ENCODE assay signal across 25 mouse cellular contexts in the genomic region with DNA sequence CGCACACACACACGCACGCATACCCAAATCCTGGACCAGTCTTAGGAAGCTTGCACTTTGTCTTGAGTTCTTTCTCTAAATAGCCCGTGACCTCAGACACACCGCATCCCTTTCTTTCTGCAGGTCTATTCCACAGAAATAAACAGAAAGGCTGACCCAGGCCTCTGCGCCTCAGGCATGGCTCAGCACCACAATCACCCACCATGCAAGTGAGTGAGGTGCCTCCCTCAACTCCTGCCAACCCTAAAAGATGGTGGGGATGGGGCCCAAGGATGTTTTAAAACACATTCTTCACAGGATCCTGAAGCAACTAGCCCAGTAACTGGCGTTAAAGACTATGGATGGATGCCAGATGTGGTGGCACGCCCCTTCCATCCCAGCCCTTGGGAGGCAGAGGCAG. TPM values are rescaled to one million over a fixed set of nuclear protein-coding genes. Genes with fewer than 3 reads are reported as not detected.
DNase-seq lines count a peak whose midpoint lies in the region; ATAC-seq and TF ChIP-seq lines count a peak whose summit lies in the region.
"Had no signal": no experiment of that assay in that cellular context is flagged by ENCODE, and none has a peak within 500 bp of the region (broad histone marks: within the 10 kb centered on the region; RNA-seq: fewer than 3 reads in every experiment).

No protein-coding gene starts in this region.

- no peak overlapping the region for H3K4me3 ChIP-seq in heart, embryonic 12.5 days
- no peak overlapping the region for H3K4me3 ChIP-seq in liver, embryonic 12.5 days
- H3K4me3 ChIP-seq in liver, postnatal 0 days (ENCODE audit: low read depth, low read length), result no peak overlapping the region
- H3K4me3 ChIP-seq in MEL (ENCODE audit: control insufficient read depth in 1 of 2, insufficient read depth in 1 of 2, low read depth in 2 of 2, low read length in 2 of 2), result no peak overlapping the region
- no peak overlapping the region for H3K4me3 ChIP-seq in olfactory bulb, adult 2 months (ENCODE audit: insufficient read depth, low read depth, low read length)
- H3K4me3 ChIP-seq: erythroblast, embryonic 14.5 days; forebrain, embryonic 12.5 days; intestine, embryonic 15.5 days; myocyte had no signal

- TF ChIP-seq CTCF in liver, postnatal 0 days (IDR thresholded peaks at IDR 0.05; ENCODE audit: low read depth), result no peak
- TF ChIP-seq CTCF in MEL (IDR thresholded peaks at IDR 0.05 in 2 of 3, conservative IDR thresholded peaks at IDR 0.05 in 1 of 3; ENCODE audit: control insufficient read depth in 1 of 3, insufficient read depth in 1 of 3, low read depth in 2 of 3, low read length in 3 of 3, poor library complexity in 1 of 3, severe bottlenecking in 1 of 3), result no peak
- no peak for TF ChIP-seq CTCF in olfactory bulb, adult 2 months (IDR thresholded peaks at IDR 0.05; ENCODE audit: insufficient read depth, low read depth, low read length)

- peaks cover 93% of the 10 kb centered on the region for H3K79me2 ChIP-seq in MEL (ENCODE audit: control insufficient read depth, insufficient read depth, low read length, poor library complexity)

- H3K9me3 ChIP-seq in heart, embryonic 12.5 days (replicated peaks), result no peaks in the 10 kb centered on the region
- H3K9me3 ChIP-seq in liver, embryonic 12.5 days (replicated peaks), result no peaks in the 10 kb centered on the region
- no peaks in the 10 kb centered on the region for H3K9me3 ChIP-seq in liver, postnatal 0 days (ENCODE audit: low read length)
- no peaks in the 10 kb centered on the region for H3K9me3 ChIP-seq in MEL (replicated peaks; ENCODE audit: insufficient read depth, low read length)
- H3K9me3 ChIP-seq: embryonic facial prominence, embryonic 13.5 days; forebrain, embryonic 12.5 days; hindbrain, embryonic 10.5 days; intestine, embryonic 15.5 days; limb, embryonic 15.5 days had no signal

- no peaks in the 10 kb centered on the region for H3K27me3 ChIP-seq in heart, embryonic 12.5 days (replicated peaks)
- H3K27me3 ChIP-seq in liver, embryonic 12.5 days (replicated peaks), result peaks cover 27% of the 10 kb centered on the region
- H3K27me3 ChIP-seq in liver, postnatal 0 days (ENCODE audit: insufficient read depth, low read length), result peaks cover 15% of the 10 kb centered on the region; the same call in 1 of the 2 replicates
- no peaks in the 10 kb centered on the region for H3K27me3 ChIP-seq in MEL (ENCODE audit: control insufficient read depth in 1 of 2, insufficient read depth in 2 of 2, low read length in 2 of 2)
- H3K27me3 ChIP-seq: embryonic facial prominence, embryonic 13.5 days; intestine, embryonic 15.5 days; limb, embryonic 15.5 days had no signal

- no peak for TF ChIP-seq RAD21 in MEL (IDR thresholded peaks at IDR 0.05; ENCODE audit: low read depth, low read length)

- intact Hi-C loops in heart, postnatal 10 days (cut with DNase I), result no loop called here

- peaks cover 8% of the 10 kb centered on the region; the same call in 1 of the 2 replicates for H3K36me3 ChIP-seq in heart, embryonic 12.5 days
- H3K36me3 ChIP-seq in liver, embryonic 12.5 days, result peaks cover 8% of the 10 kb centered on the region
- no peaks in the 10 kb centered on the region for H3K36me3 ChIP-seq in liver, postnatal 0 days (replicated peaks; ENCODE audit: insufficient read depth, low read length)
- peaks cover 45 to 78% of the 10 kb centered on the region in 2 experiments for H3K36me3 ChIP-seq in MEL (ENCODE audit: control insufficient read depth in 1 of 2, insufficient read depth in 2 of 2, low read length in 2 of 2)
- H3K36me3 ChIP-seq: intestine, embryonic 15.5 days had no signal

- peak overlapping the region; percentile 71; the same call in 1 of the 2 replicates for H3K4me2 ChIP-seq in heart, embryonic 12.5 days
- peak overlapping the region; percentile 88; the same call in 1 of the 2 replicates for H3K4me2 ChIP-seq in liver, embryonic 12.5 days
- H3K4me2 ChIP-seq in liver, postnatal 0 days (ENCODE audit: low read depth, low read length), result no peak overlapping the region

- DNase-seq in heart, postnatal 10 days, result no peak
- no peak for DNase-seq in liver, postnatal 0 days
- no peak for DNase-seq in MEL (ENCODE audit: low read depth, low spot score)
- DNase-seq in thymus, adult 18-20 months, result no peak
- DNase-seq: cerebellum, adult 18-20 months; cerebellum, postnatal 36 days; embryo, embryonic 11 days; kidney, adult 8-10 months; kidney, postnatal 10 days; left cerebral cortex, postnatal 4 days; lung, adult 18-20 months; right cerebral cortex, postnatal 4 days; thymus, postnatal 25 days had no signal

- peaks cover 82% of the 10 kb centered on the region for H3K4me1 ChIP-seq in heart, embryonic 12.5 days (replicated peaks)
- H3K4me1 ChIP-seq in liver, embryonic 12.5 days, result peaks cover 96% of the 10 kb centered on the region
- H3K4me1 ChIP-seq in liver, postnatal 0 days (ENCODE audit: insufficient read depth), result peaks cover 42% of the 10 kb centered on the region
- H3K4me1 ChIP-seq in MEL (ENCODE audit: control insufficient read depth in 1 of 2, insufficient read depth in 2 of 2, low read length in 2 of 2), result peaks cover 54 to 78% of the 10 kb centered on the region in 2 experiments
- H3K4me1 ChIP-seq in olfactory bulb, adult 2 months (ENCODE audit: control insufficient read depth, insufficient read depth, low read length), result peaks cover 67% of the 10 kb centered on the region

- 86% methylated on average over 8 of the region's 8 CpGs for WGBS in heart, embryonic 12.5 days
- 78% methylated on average over 8 of the region's 8 CpGs for WGBS in liver, embryonic 12.5 days (ENCODE audit: insufficient replicate concordance)
- 73% methylated on average over 8 of the region's 8 CpGs for WGBS in liver, postnatal 0 days (ENCODE audit: insufficient replicate concordance)
- WGBS in olfactory bulb, adult 2 months, result 90% methylated on average over 8 of the region's 8 CpGs

- no peak for TF ChIP-seq EP300 in liver, postnatal 0 days (IDR thresholded peaks at IDR 0.05; ENCODE audit: low read depth)
- TF ChIP-seq EP300 in MEL (IDR thresholded peaks at IDR 0.05; ENCODE audit: low read depth in 1 of 2, low read length in 2 of 2), result no peak

- no peak for TF ChIP-seq POLR2A in MEL (IDR thresholded peaks at IDR 0.05; ENCODE audit: control insufficient read depth in 1 of 2, insufficient read depth in 1 of 2, low read depth in 1 of 2, low read length in 2 of 2, poor library complexity in 1 of 2)
- TF ChIP-seq POLR2A in olfactory bulb, adult 2 months (IDR thresholded peaks at IDR 0.05; ENCODE audit: insufficient read depth, low read depth, low read length), result no peak

- no peak overlapping the region for H3K9ac ChIP-seq in heart, embryonic 12.5 days
- H3K9ac ChIP-seq in liver, embryonic 12.5 days, result no peak overlapping the region
- no peak overlapping the region for H3K9ac ChIP-seq in liver, postnatal 0 days (replicated peaks)
- no peak overlapping the region for H3K9ac ChIP-seq in MEL (ENCODE audit: control insufficient read depth, low read depth, low read length, poor library complexity, severe bottlenecking)
- H3K9ac ChIP-seq: forebrain, embryonic 12.5 days; intestine, embryonic 15.5 days; limb, embryonic 15.5 days had no signal

- H3K27ac ChIP-seq in heart, embryonic 12.5 days (ENCODE audit: poor library complexity, severe bottlenecking), result no peak overlapping the region
- no peak overlapping the region for H3K27ac ChIP-seq in liver, embryonic 12.5 days
- H3K27ac ChIP-seq in liver, postnatal 0 days (ENCODE audit: low read depth), result no peak overlapping the region
- peak overlapping the region; percentile 13; the same call in 1 of the 2 replicates for H3K27ac ChIP-seq in MEL (ENCODE audit: control insufficient read depth, low read depth, low read length)
- H3K27ac ChIP-seq in olfactory bulb, adult 2 months (ENCODE audit: insufficient read depth, low read depth, low read length), result 0 out of 2 replicates have a peak overlapping the region, but pooled peaks have one; percentile 18

- ATAC-seq in heart, embryonic 12.5 days (ENCODE audit: insufficient number of reproducible peaks, low FRiP score), result no peak
- no peak for ATAC-seq in liver, embryonic 12.5 days
- no peak for ATAC-seq in liver, postnatal 0 days
- ATAC-seq: hindbrain, embryonic 16.5 days; intestine, embryonic 15.5 days; midbrain, embryonic 16.5 days had no signal

TF ChIP-seq in MEL, 35 proteins besides CTCF, POLR2A, EP300 and RAD21 (continues in another document):
- TF ChIP-seq ZNF384 (IDR thresholded peaks at IDR 0.05; ENCODE audit: low read depth, low read length), result no peak

RNA-seq across cellular contexts. Expression of gene Hdac7, which starts 16.9 kb away (rescaled TPM):
- 27.4 and 27.8 TPM in 2 replicates for polyA plus RNA-seq in heart, embryonic 12.5 days (2016; fragmentation: Nextera tagmentation; extraction: Ambion mirVana)
- 10 to 100 TPM; 57.9 to 59.4 TPM for total RNA-seq in heart, postnatal 10 days (2021)
- 14.0 and 14.3 TPM in 2 replicates for polyA plus RNA-seq in liver, embryonic 12.5 days (2016; fragmentation: Nextera tagmentation; extraction: Ambion mirVana)
- polyA plus RNA-seq in liver, postnatal 0 days (2015; fragmentation: Nextera tagmentation; extraction: Ambion mirVana), result 5.3 TPM in 2 replicates
- 100 and 102 TPM in 2 replicates for total RNA-seq in MEL (2012; rRNA removed)
- 100 to 1,000 TPM in 1 of 2 experiments, not detected in 1; 389 TPM for polyA plus RNA-seq in MEL (2012; ENCODE audit: insufficient read depth in 1 of 2, insufficient read length in 2 of 2, low read depth in 1 of 2, low replicate concordance in 2 of 2, missing spikeins in 1 of 2)
- 147 TPM in 1 of 2 replicates, not detected in the other for polyA plus RNA-seq in olfactory bulb, adult 2 months (2012; ENCODE audit: insufficient read depth, insufficient read length, low replicate concordance, missing spikeins)

RNA-seq across cellular contexts. Expression of gene Slc48a1, which starts 49.1 kb away (rescaled TPM):
- 52.9 and 55.0 TPM in 2 replicates for polyA plus RNA-seq in heart, embryonic 12.5 days (2016; fragmentation: Nextera tagmentation; extraction: Ambion mirVana)
- total RNA-seq in heart, postnatal 10 days (2021), result 10 to 100 TPM; 62.0 to 71.0 TPM
- polyA plus RNA-seq in liver, embryonic 12.5 days (2016; fragmentation: Nextera tagmentation; extraction: Ambion mirVana), result 83.8 and 88.7 TPM in 2 replicates
- polyA plus RNA-seq in liver, postnatal 0 days (2015; fragmentation: Nextera tagmentation; extraction: Ambion mirVana), result 59.0 and 61.1 TPM in 2 replicates
- total RNA-seq in MEL (2012; rRNA removed), result 116 and 136 TPM in 2 replicates
- 100 to 1,000 TPM in 1 of 2 experiments, not detected in 1; 299 TPM for polyA plus RNA-seq in MEL (2012; ENCODE audit: insufficient read depth in 1 of 2, insufficient read length in 2 of 2, low read depth in 1 of 2, low replicate concordance in 2 of 2, missing spikeins in 1 of 2)
- polyA plus RNA-seq in olfactory bulb, adult 2 months (2012; ENCODE audit: insufficient read depth, insufficient read length, low replicate concordance, missing spikeins), result not detected in 2 replicates

RNA-seq across cellular contexts. Expression of gene Rapgef3, which starts 59.6 kb away (rescaled TPM):
- polyA plus RNA-seq in heart, embryonic 12.5 days (2016; fragmentation: Nextera tagmentation; extraction: Ambion mirVana), result 22.0 and 22.9 TPM in 2 replicates
- 10 to 100 TPM; 29.2 to 30.7 TPM for total RNA-seq in heart, postnatal 10 days (2021)
- 3.5 and 3.9 TPM in 2 replicates for polyA plus RNA-seq in liver, embryonic 12.5 days (2016; fragmentation: Nextera tagmentation; extraction: Ambion mirVana)
- polyA plus RNA-seq in liver, postnatal 0 days (2015; fragmentation: Nextera tagmentation; extraction: Ambion mirVana), result 1.5 and 1.9 TPM in 2 replicates
- 4.0 and 7.4 TPM in 2 replicates for total RNA-seq in MEL (2012; rRNA removed)
- polyA plus RNA-seq in MEL (2012; ENCODE audit: insufficient read depth in 1 of 2, insufficient read length in 2 of 2, low read depth in 1 of 2, low replicate concordance in 2 of 2, missing spikeins in 1 of 2), result 1 to 10 TPM in 1 of 2 experiments, not detected in 1; 6.6 TPM
- polyA plus RNA-seq in olfactory bulb, adult 2 months (2012; ENCODE audit: insufficient read depth, insufficient read length, low replicate concordance, missing spikeins), result not detected in 2 replicates
- polyA plus RNA-seq: erythroblast, embryonic 14.5 days had no signal

Comparison
In these comparisons a context has a peak if more than half of its experiments do, and no peak if none do; other contexts are left out.
1. H3K27ac ChIP-seq: peak in MEL (single experiment) and olfactory bulb, adult 2 months (single experiment); none in heart, embryonic 12.5 days (single experiment), liver, embryonic 12.5 days (single experiment) and liver, postnatal 0 days (single experiment).